Mouse (Mus musculus): ENCODE results near the gene Banf1. TPM values are rescaled to one million over a fixed set of nuclear protein-coding genes. Genes with fewer than 3 reads are reported as not detected.
"Not testable (repeated sequence)": the region's sequence is repeated elsewhere in the genome, so short reads cannot be mapped to it uniquely, and the experiment has no call there.

Gene Banf1
- 189 and 214 TPM in 2 replicates for polyA plus RNA-seq (2015; fragmentation: Nextera tagmentation; extraction: Ambion mirVana)

GRCm38 (mm10) chr19:5367053-5367359, at the start of gene Banf1:
Gene Banf1, minus strand, starts transcription at chr19:5367168.
- WGBS (ENCODE audit: insufficient replicate concordance) = 0% methylated on average over 33 of the region's 33 CpGs
- peak within 1 kb of the TSS; percentile 91 for H3K27ac ChIP-seq (ENCODE audit: low read length)
- ATAC-seq (ENCODE audit: low read depth) = peak; percentile 1; the same call in 1 of the 2 replicates
- peak within 1 kb of the TSS; percentile 90 for H3K4me2 ChIP-seq (ENCODE audit: low read depth, low read length)
- peaks cover 29% of the 10 kb centered on the region for H3K4me1 ChIP-seq (ENCODE audit: control insufficient read depth, low read depth, low read length)
- no peaks in the 10 kb centered on the region for H3K9me3 ChIP-seq (replicated peaks; ENCODE audit: control insufficient read depth, low read length)
- H3K27me3 ChIP-seq (ENCODE audit: control insufficient read depth, insufficient read depth, low read depth, low read length) = no peaks in the 10 kb centered on the region
- peak within 1 kb of the TSS; percentile 85 for H3K9ac ChIP-seq (ENCODE audit: low read depth, low read length)
- peak within 1 kb of the TSS; percentile 92 for H3K4me3 ChIP-seq (ENCODE audit: low read depth, low read length)
- peaks cover 30% of the 10 kb centered on the region for H3K36me3 ChIP-seq (ENCODE audit: control insufficient read depth, insufficient read depth)

GRCm38 (mm10) chr19:5414534-5414957, 47.6 kb upstream of the Banf1 start:
- no peak overlapping the region for H3K9ac ChIP-seq (ENCODE audit: low read depth, low read length)
- ATAC-seq (ENCODE audit: low read depth) = no peak
- no peaks in the 10 kb centered on the region for H3K27me3 ChIP-seq (ENCODE audit: control insufficient read depth, insufficient read depth, low read depth, low read length)
- WGBS (ENCODE audit: insufficient replicate concordance) = 56% methylated on average over 2 of the region's 2 CpGs
- H3K36me3 ChIP-seq (ENCODE audit: control insufficient read depth, insufficient read depth) = no peaks in the 10 kb centered on the region
- H3K4me1 ChIP-seq (ENCODE audit: control insufficient read depth, low read depth, low read length) = peaks cover 3% of the 10 kb centered on the region; the same call in 1 of the 2 replicates
- no peaks in the 10 kb centered on the region for H3K9me3 ChIP-seq (replicated peaks; ENCODE audit: control insufficient read depth, low read length)
- no peak overlapping the region for H3K27ac ChIP-seq (ENCODE audit: low read length)
- no peak overlapping the region for H3K4me3 ChIP-seq (ENCODE audit: low read depth, low read length)
- no peak overlapping the region for H3K4me2 ChIP-seq (ENCODE audit: low read depth, low read length)

- WGBS (ENCODE audit: insufficient replicate concordance) = 64% methylated on average over 4 of the region's 4 CpGs
- Histone ChIP-seq H3K36me3 (ENCODE audit: control insufficient read depth, insufficient read depth) (no peaks in the 10 kb centered on the region), H3K4me2 (ENCODE audit: low read depth, low read length) (no peak overlapping the region), H3K9me3 (replicated peaks; ENCODE audit: control insufficient read depth, low read length) (no peaks in the 10 kb centered on the region), H3K27me3 (ENCODE audit: control insufficient read depth, insufficient read depth, low read depth, low read length) (no peaks in the 10 kb centered on the region), H3K9ac (ENCODE audit: low read depth, low read length) (no peak overlapping the region), H3K27ac (ENCODE audit: low read length) (no peak overlapping the region), H3K4me3 (ENCODE audit: low read depth, low read length) (no peak overlapping the region), H3K4me1 (ENCODE audit: control insufficient read depth, low read depth, low read length) (peaks cover 6% of the 10 kb centered on the region; the same call in 1 of the 2 replicates)
- ATAC-seq (ENCODE audit: low read depth) = no peak
These were observed 46.9 kb upstream of the Banf1 start for GRCm38 (mm10) chr19:5413840-5414239.

GRCm38 (mm10) chr19:5411961-5412360, 45.0 kb upstream of the Banf1 start:
- ATAC-seq (ENCODE audit: low read depth) = no peak
- no peaks in the 10 kb centered on the region for H3K36me3 ChIP-seq (ENCODE audit: control insufficient read depth, insufficient read depth)
- 70% methylated on average over 5 of the region's 5 CpGs for WGBS (ENCODE audit: insufficient replicate concordance)

GRCm38 (mm10) chr19:5410641-5411040, 43.7 kb upstream of the Banf1 start:
- Histone ChIP-seq H3K4me1 (ENCODE audit: control insufficient read depth, low read depth, low read length) (peaks cover 19% of the 10 kb centered on the region), H3K9ac (ENCODE audit: low read depth, low read length) (no peak overlapping the region), H3K27ac (ENCODE audit: low read length) (no peak overlapping the region), H3K4me2 (ENCODE audit: low read depth, low read length) (no peak overlapping the region), H3K4me3 (ENCODE audit: low read depth, low read length) (no peak overlapping the region), H3K9me3 (replicated peaks; ENCODE audit: control insufficient read depth, low read length) (no peaks in the 10 kb centered on the region), H3K36me3 (ENCODE audit: control insufficient read depth, insufficient read depth) (no peaks in the 10 kb centered on the region), H3K27me3 (ENCODE audit: control insufficient read depth, insufficient read depth, low read depth, low read length) (no peaks in the 10 kb centered on the region)
- 76% methylated on average over 5 of the region's 5 CpGs for WGBS (ENCODE audit: insufficient replicate concordance)
- ATAC-seq (ENCODE audit: low read depth) = no peak

More at GRCm38 (mm10) chr19:5411961-5412360, 45.0 kb upstream of the Banf1 start:
- no peak overlapping the region for H3K9ac ChIP-seq (ENCODE audit: low read depth, low read length)
- no peaks in the 10 kb centered on the region for H3K27me3 ChIP-seq (ENCODE audit: control insufficient read depth, insufficient read depth, low read depth, low read length)
- no peak overlapping the region for H3K4me3 ChIP-seq (ENCODE audit: low read depth, low read length)
- H3K9me3 ChIP-seq (replicated peaks; ENCODE audit: control insufficient read depth, low read length) = no peaks in the 10 kb centered on the region
- no peak overlapping the region for H3K27ac ChIP-seq (ENCODE audit: low read length)
- no peak overlapping the region for H3K4me2 ChIP-seq (ENCODE audit: low read depth, low read length)
- H3K4me1 ChIP-seq (ENCODE audit: control insufficient read depth, low read depth, low read length) = peaks cover 15% of the 10 kb centered on the region

GRCm38 (mm10) chr19:5409068-5409467, 42.1 kb upstream of the Banf1 start:
- 72% methylated on average over 5 of the region's 5 CpGs for WGBS (ENCODE audit: insufficient replicate concordance)
- H3K4me3 ChIP-seq (ENCODE audit: low read depth, low read length) = no peak overlapping the region
- H3K27me3 ChIP-seq (ENCODE audit: control insufficient read depth, insufficient read depth, low read depth, low read length) = no peaks in the 10 kb centered on the region
- H3K9ac ChIP-seq (ENCODE audit: low read depth, low read length) = no peak overlapping the region
- H3K4me2 ChIP-seq (ENCODE audit: low read depth, low read length) = no peak overlapping the region
- no peak for ATAC-seq (ENCODE audit: low read depth)
- peaks cover 19% of the 10 kb centered on the region for H3K4me1 ChIP-seq (ENCODE audit: control insufficient read depth, low read depth, low read length)
- no peak overlapping the region for H3K27ac ChIP-seq (ENCODE audit: low read length)
- no peaks in the 10 kb centered on the region for H3K36me3 ChIP-seq (ENCODE audit: control insufficient read depth, insufficient read depth)
- H3K9me3 ChIP-seq (replicated peaks; ENCODE audit: control insufficient read depth, low read length) = no peaks in the 10 kb centered on the region

GRCm38 (mm10) chr19:5408057-5409001, 41.4 kb upstream of the Banf1 start:
- no peaks in the 10 kb centered on the region for H3K36me3 ChIP-seq (ENCODE audit: control insufficient read depth, insufficient read depth)
- no peaks in the 10 kb centered on the region for H3K27me3 ChIP-seq (ENCODE audit: control insufficient read depth, insufficient read depth, low read depth, low read length)
- H3K4me1 ChIP-seq (ENCODE audit: control insufficient read depth, low read depth, low read length) = peaks cover 19% of the 10 kb centered on the region
- peak overlapping the region; percentile 96 for H3K27ac ChIP-seq (ENCODE audit: low read length)
- H3K9me3 ChIP-seq (replicated peaks; ENCODE audit: control insufficient read depth, low read length) = no peaks in the 10 kb centered on the region
- ATAC-seq (ENCODE audit: low read depth) = no peak
- peak overlapping the region; percentile 76 for H3K4me2 ChIP-seq (ENCODE audit: low read depth, low read length)
- peak overlapping the region; percentile 69 for H3K4me3 ChIP-seq (ENCODE audit: low read depth, low read length)
- 71% methylated on average over 13 of the region's 13 CpGs for WGBS (ENCODE audit: insufficient replicate concordance)
- peak overlapping the region; percentile 82 for H3K9ac ChIP-seq (ENCODE audit: low read depth, low read length)

- Histone ChIP-seq H3K4me3 (ENCODE audit: low read depth, low read length) (peak overlapping the region; percentile 69), H3K9ac (ENCODE audit: low read depth, low read length) (peak overlapping the region; percentile 82), H3K4me1 (ENCODE audit: control insufficient read depth, low read depth, low read length) (peaks cover 19% of the 10 kb centered on the region), H3K27ac (ENCODE audit: low read length) (peak overlapping the region; percentile 96), H3K9me3 (replicated peaks; ENCODE audit: control insufficient read depth, low read length) (no peaks in the 10 kb centered on the region), H3K27me3 (ENCODE audit: control insufficient read depth, insufficient read depth, low read depth, low read length) (no peaks in the 10 kb centered on the region), H3K36me3 (ENCODE audit: control insufficient read depth, insufficient read depth) (no peaks in the 10 kb centered on the region), H3K4me2 (ENCODE audit: low read depth, low read length) (peak overlapping the region; percentile 76)
- peak; percentile 77 for ATAC-seq (ENCODE audit: low read depth)
- 8% methylated on average over 7 of the region's 7 CpGs for WGBS (ENCODE audit: insufficient replicate concordance)
These were observed 40.2 kb upstream of the Banf1 start for GRCm38 (mm10) chr19:5407133-5407532.

GRCm38 (mm10) chr19:5406531-5407126, 39.7 kb upstream of the Banf1 start:
- 7% methylated on average over 21 of the region's 25 CpGs for whole genome bisulfite sequencing (ENCODE audit: insufficient replicate concordance)
- ATAC-seq (ENCODE audit: low read depth) = peak; percentile 81
- H3K27me3 ChIP-seq (ENCODE audit: control insufficient read depth, insufficient read depth, low read depth, low read length); H3K36me3 ChIP-seq (ENCODE audit: control insufficient read depth, insufficient read depth); H3K9me3 ChIP-seq (replicated peaks; ENCODE audit: control insufficient read depth, low read length): not testable (repeated sequence)
- peak overlapping the region; percentile 69 for H3K4me3 ChIP-seq (ENCODE audit: low read depth, low read length)
- H3K9ac ChIP-seq (ENCODE audit: low read depth, low read length) = peak overlapping the region; percentile 82
- peak overlapping the region; percentile 96 for H3K27ac ChIP-seq (ENCODE audit: low read length)
- H3K4me2 ChIP-seq (ENCODE audit: low read depth, low read length) = peak overlapping the region; percentile 76
- peaks cover 19% of the 10 kb centered on the region for H3K4me1 ChIP-seq (ENCODE audit: control insufficient read depth, low read depth, low read length)

Data from liver, embryonic 16.5 days (tissue).